Mouse (Mus musculus) olfactory bulb, adult 2 months (tissue): ENCODE results near the gene Epor.

Source experiments
- CTCF ChIP-seq: fragments of 200-500 bp; IDR thresholded peaks from 2 replicates; pipeline ENCODE4 v1.5.1; 2012; ENCODE audit warnings: low read depth, mild to moderate bottlenecking, low read length, moderate library complexity; ENCODE audit not compliant: insufficient read depth
- POLR2A ChIP-seq: fragments of 200-500 bp; IDR thresholded peaks from 2 replicates; pipeline ENCODE4 v1.6.1; 2012; ENCODE audit warnings: mild to moderate bottlenecking, low read depth, low read length, moderate library complexity; ENCODE audit not compliant: insufficient read depth

DNA sequence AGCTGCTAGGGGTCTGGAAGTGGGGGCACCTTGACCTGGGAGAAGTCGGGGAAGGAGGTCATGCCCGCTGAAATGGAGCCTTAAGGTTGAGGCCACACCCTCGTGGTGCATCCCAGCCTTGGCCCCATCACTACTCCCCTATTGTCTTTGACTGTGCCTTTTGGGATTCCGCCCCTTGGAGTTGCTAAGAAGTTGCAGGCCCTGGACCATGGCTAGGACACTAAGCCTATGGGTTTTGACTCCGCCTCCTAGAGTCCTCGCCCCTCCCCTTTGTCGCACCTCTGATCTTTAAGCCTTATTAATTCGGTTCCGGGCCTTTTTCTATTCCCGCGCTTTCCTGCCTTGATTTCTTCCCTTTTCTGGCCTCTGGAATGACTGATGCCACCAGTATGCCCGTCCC lies 19.7 kb downstream of the Epor start:
- no peak for TF ChIP-seq POLR2A
- TF ChIP-seq CTCF = no peak
